In genomic region chr16:37787558-37788194, GRCm38 (mm10) we compare ENCODE assay signal across 10 mouse cellular contexts. TPM values are rescaled to one million over a fixed set of nuclear protein-coding genes. Genes with fewer than 3 reads are reported as not detected.
DNase-seq lines count a peak whose midpoint lies in the region; ATAC-seq and TF ChIP-seq lines count a peak whose summit lies in the region.
"Had no signal": no experiment of that assay in that cellular context is flagged by ENCODE, and none has a peak within 500 bp of the region (broad histone marks: within the 10 kb centered on the region; RNA-seq: fewer than 3 reads in every experiment).

No protein-coding gene starts in this region.

- H3K27ac ChIP-seq in testis, adult 2 months (ENCODE audit: control insufficient read depth, insufficient read depth, low read depth, low read length): peak overlapping the region; percentile 57
- peak overlapping the region; percentile 91 for H3K27ac ChIP-seq in limb, embryonic 13.5 days

- no peak for TF ChIP-seq POLR2A in testis, adult 2 months (IDR thresholded peaks at IDR 0.05; ENCODE audit: control insufficient read depth, low read depth, low read length)

- 28% methylated on average over 9 of the region's 9 CpGs for WGBS in limb, embryonic 13.5 days

- ATAC-seq in limb, embryonic 13.5 days (ENCODE audit: low FRiP score, low read depth): peak; percentile 2; the same call in 1 of the 2 replicates

- TF ChIP-seq CTCF in testis, adult 2 months (IDR thresholded peaks at IDR 0.05; ENCODE audit: control insufficient read depth, insufficient read depth, insufficient replicate concordance, low read depth, low read length): no peak

- no peaks in the 10 kb centered on the region for H3K9me3 ChIP-seq in limb, embryonic 13.5 days

- H3K36me3 ChIP-seq in testis, adult 2 months (ENCODE audit: control insufficient read depth, insufficient read depth, low read length): no peaks in the 10 kb centered on the region
- peaks cover 54% of the 10 kb centered on the region for H3K36me3 ChIP-seq in limb, embryonic 13.5 days

- H3K4me2 ChIP-seq in limb, embryonic 13.5 days (replicated peaks): peak overlapping the region; percentile 46

- H3K4me1 ChIP-seq in testis, adult 2 months (ENCODE audit: control insufficient read depth, insufficient read depth, low read length): no peaks in the 10 kb centered on the region
- H3K4me1 ChIP-seq in limb, embryonic 13.5 days: peaks cover 86% of the 10 kb centered on the region

- H3K4me3 ChIP-seq in testis, adult 2 months (ENCODE audit: control insufficient read depth, low read depth, low read length): no peak overlapping the region
- H3K4me3 ChIP-seq in limb, embryonic 13.5 days: no peak overlapping the region
- H3K4me3 ChIP-seq: erythroblast, embryonic 14.5 days had no signal

- DNase-seq in heart, adult 11 months: peak; percentile 92
- no peak for DNase-seq in heart, postnatal 36 days
- DNase-seq in testis, postnatal 14 days (ENCODE audit: low spot score): no peak
- DNase-seq in thymus, adult 18-20 months: no peak
- no peak for DNase-seq in right cerebral cortex, postnatal 4 days
- DNase-seq in thymus, postnatal 4 days: no peak
- DNase-seq: thymus, postnatal 14 days had no signal

- peak overlapping the region; percentile 56; the same call in 1 of the 2 replicates for H3K9ac ChIP-seq in limb, embryonic 13.5 days

- no peaks in the 10 kb centered on the region for H3K27me3 ChIP-seq in testis, adult 2 months (ENCODE audit: control insufficient read depth, insufficient read depth, low read length)
- no peaks in the 10 kb centered on the region for H3K27me3 ChIP-seq in limb, embryonic 13.5 days

- intact Hi-C loops in heart, postnatal 36 days (cut with DNase I): no loop called here

RNA-seq across cellular contexts. Expression of gene Fstl1, which starts 11.0 kb away (rescaled TPM):
- total RNA-seq in heart, postnatal 36 days (2021): 100 to 1,000 TPM in 1 of 2 experiments, 10 to 100 TPM in 1; 80.0 to 103 TPM
- polyA plus RNA-seq in testis, adult 2 months (2012; rRNA removed): 4.8 and 5.4 TPM in 2 replicates
- 714 and 731 TPM in 2 replicates for polyA plus RNA-seq in limb, embryonic 13.5 days (2015; fragmentation: Nextera tagmentation; extraction: Ambion mirVana)

Comparison
In these comparisons a context has a peak if more than half of its experiments do, and no peak if none do; other contexts are left out.
1. RNA of gene Fstl1, which starts 11.0 kb away (polyA plus RNA-seq): 714 to 731 TPM in limb, embryonic 13.5 days; 4.8 to 5.4 TPM in testis, adult 2 months; every median in the first group is over 100 times any median in the second.